Mouse (Mus musculus) bone marrow, adult 2 months (tissue): ENCODE measurements around the gene Arid1a. TPM values are rescaled to one million over a fixed set of nuclear protein-coding genes. Genes with fewer than 3 reads are reported as not detected.

Experiments used
- H3K27ac ChIP-seq: fragments of 200-500 bp; 2 replicates; pipeline ENCODE4 v1.5.1; 2012; ENCODE audit warnings: low read depth, mild to moderate bottlenecking, control low read depth, inconsistent platforms, low read length; ENCODE audit not compliant: control insufficient read depth, poor library complexity, insufficient read depth
- H3K4me1 ChIP-seq: fragments of 200-500 bp; 2 replicates; pipeline ENCODE4 v1.6.1; 2011; ENCODE audit warnings: low read length; ENCODE audit not compliant: control insufficient read depth, insufficient read depth
- H3K4me3 ChIP-seq: fragments of 200-500 bp; replicated peaks from 2 replicates; pipeline ENCODE3; 2011; ENCODE audit warnings: mild to moderate bottlenecking, low read depth, low read length, control low read depth; ENCODE audit not compliant: control insufficient read depth
- CTCF ChIP-seq: fragments of 200-500 bp; IDR thresholded peaks from 2 replicates; pipeline ENCODE4 v1.5.1; 2011; ENCODE audit warnings: low read length, control low read depth; ENCODE audit not compliant: control insufficient read depth, insufficient read depth
- POLR2A ChIP-seq: fragments of 200-500 bp; IDR thresholded peaks from 2 replicates; pipeline ENCODE4 v1.6.1; 2011; ENCODE audit warnings: low read depth, mild to moderate bottlenecking, control low read depth, low read length, borderline replicate concordance; ENCODE audit not compliant: control insufficient read depth
- WGBS: fragments of 180-500 bp; shearing (Covaris S2); methylation state at CpG from one replicate; pipeline ENCODE4 v1.1.7; 2018; 5-methylcytosine and 5-hydroxymethylcytosine counted together
- polyA plus RNA-seq: library from polyadenylated mRNA; stranded (reverse); fragments of >200 nt; gene quantifications from 2 replicates; pipeline ENCODE4 v1.2.4, GENCODE M21; 2011; ENCODE audit warnings: low replicate concordance; ENCODE audit not compliant: missing spikeins, insufficient read depth, insufficient read length

The Arid1a gene
- polyA plus RNA-seq, 1 experiment, result 76.0 TPM

- peaks cover 5% of the 10 kb centered on the region; the same call in 1 of the 2 replicates for H3K4me1 ChIP-seq
- H3K4me3 ChIP-seq, result peak overlapping the region; percentile 74
- TF ChIP-seq POLR2A (peak; percentile 54; the same call in 1 of the 2 replicates), CTCF (no peak)
- under 1% methylated on average over 85 of the region's 121 CpGs for WGBS
- peak overlapping the region; percentile 99 for H3K27ac ChIP-seq
Measured at GRCm38 (mm10) chr4:133752449-133753374, 3.9 kb downstream of the Arid1a start.

- Histone ChIP-seq H3K27ac (peak overlapping the region; percentile 93), H3K4me1 (peaks cover 5% of the 10 kb centered on the region; the same call in 1 of the 2 replicates), H3K4me3 (peak overlapping the region; percentile 76)
- WGBS, result 1% methylated on average over 31 of the region's 31 CpGs
- TF ChIP-seq CTCF (no peak), POLR2A (peak; percentile 25; the same call in 1 of the 2 replicates)
Measured at GRCm38 (mm10) chr4:133751521-133752448, 4.8 kb downstream of the Arid1a start.

GRCm38 (mm10) chr4:133750184-133750775 is 6.3 kb downstream of the Arid1a start:
- no peak for TF ChIP-seq POLR2A
- TF ChIP-seq CTCF, result no peak
- 12% methylated on average over 7 of the region's 7 CpGs for WGBS
- Histone ChIP-seq H3K27ac (0 out of 2 replicates have a peak overlapping the region, but pooled peaks have one; percentile 22), H3K4me3 (peak overlapping the region; percentile 48), H3K4me1 (peaks cover 4% of the 10 kb centered on the region)

- H3K4me3 ChIP-seq, result no peak overlapping the region
- no peak overlapping the region for H3K27ac ChIP-seq
- TF ChIP-seq CTCF (no peak), POLR2A (no peak)
- peaks cover 2% of the 10 kb centered on the region; the same call in 1 of the 2 replicates for H3K4me1 ChIP-seq
- WGBS, result 84% methylated on average over 3 of the region's 3 CpGs
Measured at GRCm38 (mm10) chr4:133735282-133735681, 21.3 kb downstream of the Arid1a start.

GRCm38 (mm10) chr4:133730122-133730521 is 26.4 kb downstream of the Arid1a start:
- H3K27ac ChIP-seq, result no peak overlapping the region
- H3K4me3 ChIP-seq, result no peak overlapping the region
- H3K4me1 ChIP-seq, result peaks cover 7% of the 10 kb centered on the region
- TF ChIP-seq POLR2A (no peak), CTCF (no peak)

GRCm38 (mm10) chr4:133729541-133730093 is 27.0 kb downstream of the Arid1a start:
- TF ChIP-seq POLR2A, result no peak
- TF ChIP-seq CTCF, result no peak
- Histone ChIP-seq H3K4me3 (no peak overlapping the region), H3K27ac (peak overlapping the region; percentile 0; the same call in 1 of the 2 replicates), H3K4me1 (peaks cover 7% of the 10 kb centered on the region)
- 3% methylated on average over 16 of the region's 16 CpGs for whole genome bisulfite sequencing

GRCm38 (mm10) chr4:133729007-133729406 is 27.6 kb downstream of the Arid1a start:
- Histone ChIP-seq H3K4me3 (no peak overlapping the region), H3K4me1 (peaks cover 7% of the 10 kb centered on the region), H3K27ac (no peak overlapping the region)
- 51% methylated on average over 6 of the region's 6 CpGs for WGBS
- TF ChIP-seq CTCF, result no peak
- no peak for TF ChIP-seq POLR2A
